Mouse (Mus musculus): ENCODE results near the gene Nupr1.

Nupr1 gene

DNA sequence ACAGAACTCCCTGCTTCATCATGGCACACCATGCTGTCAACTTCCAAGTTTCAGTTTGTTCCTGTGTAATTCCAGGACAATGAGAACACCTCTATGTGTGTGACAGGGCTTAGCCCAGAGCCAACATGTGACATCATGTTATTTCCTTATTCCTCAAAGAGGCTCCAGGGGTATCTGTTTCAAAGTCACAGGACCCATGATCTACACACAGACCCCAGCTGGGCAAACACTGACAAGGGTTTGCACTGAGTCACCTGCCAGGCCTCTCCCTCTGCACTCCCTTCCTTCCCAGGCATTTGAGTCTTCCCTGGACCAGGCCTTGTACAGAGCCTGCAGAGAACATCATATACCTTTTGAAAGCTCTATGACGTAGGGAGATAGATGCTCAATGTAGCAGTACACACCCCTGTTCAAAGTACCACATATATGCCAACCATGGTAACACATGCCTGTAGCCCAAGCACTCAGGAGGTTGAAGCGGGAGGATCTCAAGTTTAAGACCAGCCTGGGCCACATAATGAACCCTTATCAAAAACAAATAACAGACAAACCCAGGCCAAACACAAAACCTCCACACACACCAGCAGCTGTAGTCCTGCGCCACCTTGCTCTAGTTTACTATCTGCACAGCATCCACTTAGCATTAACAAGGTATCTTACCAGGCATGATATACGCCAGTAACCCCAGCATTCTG is at the start of gene Nupr1:
Nupr1 (minus strand) TSS at position 38 of the 695 bp plus-strand sequence.
- DNase-seq (ENCODE audit: low spot score in 2 of 2), result no peak

DNA sequence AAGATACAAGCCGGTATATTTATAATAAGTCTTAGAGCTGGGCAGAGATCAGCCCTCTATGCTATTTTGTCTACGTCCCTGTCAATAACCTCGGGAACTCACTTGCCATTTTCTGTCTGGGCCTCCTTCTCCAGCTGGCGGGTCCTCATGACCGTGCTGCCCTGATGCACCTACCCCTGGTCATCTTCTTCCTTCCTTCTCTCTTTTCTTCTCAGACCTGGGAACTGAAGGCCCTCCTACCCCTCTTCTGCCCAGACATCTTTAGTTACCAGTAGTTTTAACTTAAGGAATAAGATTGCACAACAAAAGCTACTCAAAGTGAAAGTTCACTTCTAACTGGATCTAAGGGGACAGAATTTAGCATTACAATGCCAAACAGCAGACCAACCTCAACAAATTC is 49.0 kb upstream of the Nupr1 start:
- DNase-seq (ENCODE audit: low spot score in 2 of 2), result no peak

DNA sequence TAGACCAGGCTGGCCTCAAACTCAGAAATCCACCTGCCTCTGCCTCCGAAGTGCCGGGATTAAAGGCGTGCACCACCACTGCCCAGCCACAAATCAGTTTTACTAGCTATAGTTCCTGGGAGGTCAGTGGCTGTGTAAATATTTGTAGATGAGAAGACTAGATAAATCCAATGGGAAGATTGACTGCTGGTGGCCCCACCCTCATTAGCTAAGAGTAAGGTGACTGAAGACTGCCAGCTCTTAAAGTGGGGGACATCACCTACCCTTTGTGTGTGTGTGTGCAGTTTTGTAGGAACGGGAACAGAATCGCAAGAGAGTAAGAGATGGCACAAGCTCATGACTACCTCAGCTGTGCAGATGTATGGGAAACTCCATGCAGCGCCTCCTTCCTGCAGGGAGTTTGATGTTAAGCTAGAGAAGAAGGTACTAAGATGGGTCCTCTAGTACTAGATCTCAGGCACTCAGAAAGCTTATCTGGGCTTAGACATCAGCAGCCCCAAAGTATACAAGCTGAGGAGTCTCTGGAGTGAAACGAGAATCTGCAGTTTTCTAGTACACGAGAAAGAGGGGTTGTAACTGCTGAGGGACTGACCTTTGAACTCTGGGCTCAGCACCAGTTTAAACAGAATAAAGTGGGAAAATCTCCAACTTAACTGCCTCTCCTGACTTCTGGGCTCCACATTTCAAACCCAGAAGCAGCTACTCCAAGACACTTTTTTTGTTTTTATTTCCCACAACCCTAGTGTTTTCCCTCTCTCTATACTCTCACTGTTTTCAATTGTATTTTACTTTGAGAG is 48.1 kb upstream of the Nupr1 start:
- no peak for DNase-seq (ENCODE audit: low spot score in 2 of 2)

GRCm38 (mm10) chr7:126676631-126677220 is 46.1 kb upstream of the Nupr1 start:
- no peak for DNase-seq (ENCODE audit: low spot score in 2 of 2)

DNA sequence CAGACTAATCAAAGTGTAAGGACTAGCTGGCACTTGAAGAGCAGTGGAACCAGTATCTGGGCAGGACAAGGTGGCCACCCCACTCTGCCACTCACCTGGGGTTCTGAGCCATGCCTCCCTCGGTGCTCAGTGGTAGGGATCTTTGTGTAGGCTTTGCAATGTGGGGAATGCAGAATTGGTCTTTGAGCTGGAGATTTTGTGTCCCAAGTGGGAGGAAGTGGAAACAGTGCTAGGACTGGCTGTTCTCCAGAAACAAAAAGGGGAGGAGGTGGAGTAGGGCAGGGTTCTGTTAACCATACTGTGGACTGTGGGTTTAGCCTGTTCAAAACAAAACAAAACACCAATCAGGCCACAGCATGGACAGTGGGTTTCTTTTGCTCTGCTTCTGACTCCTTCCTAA is 45.5 kb upstream of the Nupr1 start, which contains the start of gene Sult1a1:
Sult1a1 (minus strand) TSS at position 226 of the 400 bp plus-strand sequence.
- no peak for DNase-seq (ENCODE audit: low spot score in 2 of 2)

DNA sequence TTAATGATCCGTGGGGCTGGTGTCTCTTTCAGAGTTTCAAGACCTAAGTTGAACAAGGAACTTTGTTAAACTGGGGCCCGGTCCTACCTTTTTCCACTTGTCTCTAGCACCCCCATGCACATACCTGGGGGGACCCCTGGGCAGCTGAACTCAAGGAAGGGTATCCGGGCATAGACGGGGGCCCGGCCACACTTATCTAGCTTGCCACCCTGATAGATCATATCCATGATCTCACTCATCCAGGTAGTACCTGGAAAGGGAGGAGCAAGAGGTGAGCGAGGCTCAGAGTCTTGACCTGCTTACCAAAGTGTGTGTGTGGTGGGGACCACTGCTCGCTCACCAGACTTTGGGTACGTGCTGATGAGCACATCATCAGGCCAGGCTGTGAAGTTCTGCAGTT is 44.4 kb upstream of the Nupr1 start:
- DNase-seq (ENCODE audit: low spot score in 2 of 2), result no peak

GRCm38 (mm10) chr7:126672111-126672510 is 41.5 kb upstream of the Nupr1 start:
- no peak for DNase-seq (ENCODE audit: low spot score in 2 of 2)

DNA sequence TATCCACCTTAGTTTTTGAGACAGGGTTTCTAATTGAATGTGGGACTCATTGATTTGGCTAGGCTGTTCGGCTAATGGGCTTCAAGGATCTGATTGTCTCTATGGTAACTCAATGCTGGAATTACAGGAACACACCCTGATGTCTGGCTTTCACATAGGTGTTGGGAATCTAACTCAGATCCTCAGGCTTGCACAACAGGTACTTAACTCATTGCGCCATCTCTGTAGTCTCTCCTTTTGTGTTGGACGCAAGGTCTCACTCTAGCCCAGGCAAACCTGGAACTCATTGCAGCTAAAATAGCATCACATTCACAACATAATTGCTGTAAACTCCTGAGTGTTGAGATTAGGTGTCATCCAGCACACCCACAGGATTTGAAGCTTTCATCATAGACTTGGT is 39.5 kb upstream of the Nupr1 start:
- DNase-seq (ENCODE audit: low spot score in 2 of 2), result no peak

- no peak for DNase-seq (ENCODE audit: low spot score in 2 of 2)
Measured at GRCm38 (mm10) chr7:126668452-126668851, 37.8 kb upstream of the Nupr1 start.

GRCm38 (mm10) chr7:126667495-126668090 is 36.9 kb upstream of the Nupr1 start:
- DNase-seq (ENCODE audit: low spot score in 2 of 2), result no peak

- DNase-seq (ENCODE audit: low spot score in 2 of 2), result no peak
Measured at GRCm38 (mm10) chr7:126665269-126665668, 34.6 kb upstream of the Nupr1 start.

GRCm38 (mm10) chr7:126663646-126664045 is 33.0 kb upstream of the Nupr1 start:
- DNase-seq (ENCODE audit: low spot score in 2 of 2), result no peak

DNA sequence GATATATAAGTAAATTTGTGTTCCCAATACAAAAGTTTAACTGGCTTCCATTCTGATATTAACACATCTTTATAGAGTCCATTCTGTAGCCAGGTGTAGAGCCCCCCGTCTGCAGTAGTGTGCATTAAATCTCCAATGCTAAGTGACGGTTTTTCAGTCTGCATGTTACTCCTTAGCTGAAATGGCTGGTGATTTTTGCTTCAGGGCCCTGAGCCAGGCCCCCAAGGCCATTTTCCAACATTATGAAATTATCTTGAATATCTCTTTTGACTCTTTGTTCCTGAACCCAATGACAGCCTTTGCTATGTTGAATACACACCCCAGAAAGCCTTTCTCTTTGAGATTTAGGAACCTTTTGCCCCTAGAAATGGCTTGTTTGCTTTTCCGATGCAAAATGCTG is 29.1 kb upstream of the Nupr1 start:
- no peak for DNase-seq (ENCODE audit: low spot score in 2 of 2)

DNA sequence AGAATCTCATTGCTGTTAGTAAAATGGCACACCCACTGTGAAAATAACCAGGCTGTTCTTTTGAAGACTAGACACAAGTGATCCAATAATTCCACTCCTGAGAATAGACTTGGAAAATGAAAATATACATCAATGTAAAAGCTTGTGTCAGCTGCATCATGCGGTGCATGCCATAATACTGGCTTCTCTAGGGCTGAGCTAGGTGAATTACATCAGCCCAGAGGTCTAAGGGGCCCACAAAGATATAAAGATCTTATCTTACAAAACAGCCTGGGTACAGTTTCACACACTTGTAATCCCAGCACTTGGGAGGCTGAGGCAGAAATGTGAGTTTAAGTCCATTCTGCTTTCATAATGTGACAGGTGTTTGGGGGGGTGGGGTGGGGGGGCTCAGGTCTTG is 26.9 kb upstream of the Nupr1 start:
- DNase-seq (ENCODE audit: low spot score in 2 of 2), result no peak

DNA sequence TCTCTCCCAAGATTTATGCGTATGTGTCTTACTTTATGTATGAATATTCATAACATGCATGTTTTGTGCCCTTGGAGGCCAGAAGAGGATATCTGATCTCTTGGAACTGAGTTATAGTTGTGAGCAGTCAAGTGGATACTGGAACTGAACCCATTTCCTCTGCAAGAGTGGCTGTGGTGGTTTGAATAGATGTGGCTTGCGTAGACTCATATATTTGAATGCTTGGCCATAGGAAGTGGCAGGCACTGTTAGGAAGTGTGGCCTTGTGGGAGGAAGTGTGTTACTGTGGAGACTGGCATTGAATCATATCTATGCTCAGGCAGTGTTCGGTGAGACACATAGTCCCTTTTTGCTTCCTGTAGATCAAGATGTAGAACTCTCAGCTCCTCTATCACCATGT is 25.0 kb upstream of the Nupr1 start:
- no peak for DNase-seq (ENCODE audit: low spot score in 2 of 2)

DNA sequence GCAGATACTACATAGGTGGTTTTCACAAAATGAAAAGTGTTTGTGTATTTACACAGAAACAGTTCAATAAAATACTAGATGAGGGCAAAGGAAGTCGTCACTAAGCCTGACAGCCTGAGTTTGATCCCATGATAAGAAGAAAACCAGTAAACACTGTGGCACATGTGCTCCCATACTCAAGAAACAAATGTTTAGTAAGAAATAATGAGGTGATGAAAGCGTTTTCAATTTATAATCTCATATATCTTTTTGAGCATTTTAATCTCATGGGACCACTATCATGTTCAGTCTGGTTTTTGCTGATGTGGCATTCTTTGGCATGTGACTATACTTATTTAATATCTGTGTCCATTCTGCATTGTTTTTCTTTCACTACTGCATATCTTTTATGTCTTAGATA is 23.3 kb upstream of the Nupr1 start:
- DNase-seq (ENCODE audit: low spot score in 2 of 2), result no peak

GRCm38 (mm10) chr7:126650852-126651251 is 20.2 kb upstream of the Nupr1 start:
- no peak for DNase-seq (ENCODE audit: low spot score in 2 of 2)

DNA sequence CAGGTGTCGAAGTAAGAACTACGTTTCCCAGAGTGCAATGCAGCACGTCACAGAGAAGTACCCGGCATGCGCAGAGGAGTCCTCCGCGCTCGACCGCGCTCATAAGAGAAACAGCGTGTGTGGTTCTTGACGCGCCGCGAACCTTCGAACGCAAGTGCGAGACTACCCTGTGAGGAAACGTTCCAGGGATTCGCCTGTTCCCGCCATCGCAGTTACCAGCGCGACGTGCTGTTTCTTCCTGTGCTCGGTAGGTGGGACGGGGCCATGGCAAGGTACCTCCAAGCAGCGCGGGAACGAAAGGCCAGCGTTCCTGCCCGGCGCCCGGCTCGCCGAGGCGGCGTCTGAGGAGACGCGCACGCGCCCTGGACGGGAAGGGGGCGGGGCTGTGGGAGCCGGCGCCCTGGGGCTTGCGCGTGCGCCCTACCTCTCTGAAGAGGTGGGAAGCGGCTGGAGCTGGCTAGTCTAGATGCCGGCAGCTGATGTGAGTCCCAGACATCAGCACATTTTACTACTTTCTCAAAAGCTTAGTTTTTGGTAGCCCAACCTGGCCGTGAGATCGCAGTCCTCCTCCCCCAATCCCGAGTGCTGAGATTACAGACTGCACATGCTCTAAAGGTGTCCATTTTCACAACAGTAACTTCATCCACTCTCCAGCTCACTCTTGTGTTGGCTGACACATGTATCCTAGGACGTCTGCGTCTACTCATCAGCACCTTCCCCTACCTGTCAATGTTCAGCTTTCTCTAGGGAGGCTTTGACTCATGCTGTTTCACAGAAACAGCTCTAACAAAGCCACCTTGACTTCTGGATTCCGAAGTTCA is 18.8 kb upstream of the Nupr1 start, which contains the start of gene Sgf29:
Sgf29 (plus strand) TSS at position 79 of the 821 bp plus-strand sequence.
- DNase-seq (ENCODE audit: low spot score in 2 of 2), result peak; percentile 84 to 91

DNA sequence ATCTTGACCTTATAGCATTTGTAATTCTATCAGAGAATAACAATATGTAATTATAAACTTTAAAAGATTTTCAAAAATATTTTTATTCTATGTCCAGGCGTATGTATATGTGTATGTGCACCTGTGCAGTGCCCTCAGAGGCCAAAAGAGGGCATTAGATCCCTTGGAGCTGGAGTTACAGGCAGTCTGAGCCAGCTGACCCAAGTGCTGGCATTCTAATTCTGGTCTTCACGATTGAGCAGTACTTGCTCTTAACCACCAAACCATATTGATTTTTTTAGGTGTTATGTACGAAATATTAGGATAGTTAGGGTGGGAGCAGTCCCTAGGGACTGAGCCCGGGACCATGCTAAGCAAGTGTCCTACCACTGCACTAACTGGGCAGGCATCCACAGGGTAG is 17.8 kb upstream of the Nupr1 start:
- no peak for DNase-seq (ENCODE audit: low spot score in 2 of 2)

- DNase-seq (ENCODE audit: low spot score in 2 of 2), result no peak
Measured at GRCm38 (mm10) chr7:126645708-126646107, 15.0 kb upstream of the Nupr1 start.

- DNase-seq (ENCODE audit: low spot score in 2 of 2), result no peak
Measured at GRCm38 (mm10) chr7:126644914-126645313, 14.3 kb upstream of the Nupr1 start.
